Mouse (Mus musculus): Measurements from ENCODE around the gene Atp4b. TPM values are rescaled to one million over a fixed set of nuclear protein-coding genes. Genes with fewer than 3 reads are reported as not detected.

Gene Atp4b
- total and polyA plus RNA-seq, 2 experiments from 2014 or later, result not detected

GRCm38 (mm10) chr8:13430412-13430811 is 33.8 kb upstream of the Atp4b start:
- no peak overlapping the region for H3K4me2 ChIP-seq (ENCODE audit: low read depth)
- no peaks in the 10 kb centered on the region for H3K9me3 ChIP-seq (ENCODE audit: low read length)
- no peak for TF ChIP-seq CTCF (IDR thresholded peaks at IDR 0.05; ENCODE audit: low read depth)
- H3K4me3 ChIP-seq (ENCODE audit: low read depth, low read length), result no peak overlapping the region
- H3K36me3 ChIP-seq (ENCODE audit: insufficient read depth), result no peaks in the 10 kb centered on the region
- WGBS, result 58% methylated on average over 7 of the region's 7 CpGs
- H3K27me3 ChIP-seq (ENCODE audit: insufficient read depth, low read length), result peaks cover 11% of the 10 kb centered on the region; the same call in 1 of the 2 replicates
- DNase-seq (peak; percentile 39), ATAC-seq (peak; percentile 54)
- H3K4me1 ChIP-seq (ENCODE audit: insufficient read depth), result no peaks in the 10 kb centered on the region
- H3K27ac ChIP-seq (ENCODE audit: low read depth, low read length), result no peak overlapping the region
- no peak overlapping the region for H3K9ac ChIP-seq

DNA sequence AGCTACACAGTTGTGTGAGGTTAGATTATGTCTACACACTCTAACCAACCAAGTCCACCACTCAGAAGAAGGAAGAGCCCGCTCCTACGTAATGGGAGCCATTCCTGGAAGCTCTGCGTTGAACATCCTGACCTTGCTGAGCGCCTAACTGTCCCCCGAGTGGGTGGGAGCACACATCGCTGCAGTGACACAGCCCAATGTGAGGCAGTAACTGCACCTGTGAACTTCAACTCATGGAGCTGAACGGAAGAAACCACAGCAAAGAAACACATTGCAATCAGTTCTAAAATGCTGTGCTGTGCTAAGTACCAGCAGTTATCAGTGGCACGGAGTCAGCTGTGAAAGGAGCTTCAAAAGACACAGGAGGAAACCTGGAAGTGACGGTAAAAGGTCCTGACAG is 31.5 kb upstream of the Atp4b start:
- no peak for DNase-seq
- Histone ChIP-seq H3K36me3 (ENCODE audit: insufficient read depth) (no peaks in the 10 kb centered on the region), H3K9ac (no peak overlapping the region), H3K27ac (ENCODE audit: low read depth, low read length) (no peak overlapping the region), H3K4me2 (ENCODE audit: low read depth) (no peak overlapping the region), H3K4me1 (ENCODE audit: insufficient read depth) (no peaks in the 10 kb centered on the region), H3K27me3 (ENCODE audit: insufficient read depth, low read length) (no peaks in the 10 kb centered on the region), H3K4me3 (ENCODE audit: low read depth, low read length) (no peak overlapping the region), H3K9me3 (ENCODE audit: low read length) (no peaks in the 10 kb centered on the region)
- WGBS, result 86% methylated on average over 9 of the region's 9 CpGs
- TF ChIP-seq CTCF (IDR thresholded peaks at IDR 0.05; ENCODE audit: low read depth), result no peak
- no peak for ATAC-seq

DNA sequence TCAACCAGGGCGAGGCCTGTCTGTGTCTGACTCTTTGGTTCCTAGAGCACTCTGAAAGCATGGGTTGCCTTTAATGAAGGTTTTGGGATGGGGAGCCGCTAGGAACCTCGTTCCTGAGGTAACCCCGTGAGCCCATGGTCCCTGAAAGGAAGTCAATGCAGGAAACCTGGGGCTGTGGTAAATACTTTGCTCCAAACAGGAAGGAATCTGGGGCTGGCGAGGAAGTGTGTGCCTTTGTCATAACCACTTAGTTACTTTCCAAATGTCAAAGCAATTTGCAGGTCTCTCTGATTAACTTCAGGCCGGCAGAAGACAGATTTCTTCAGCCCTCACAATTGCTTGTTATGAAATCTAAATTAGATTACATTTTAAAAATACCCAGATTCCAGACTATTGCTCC is 30.7 kb upstream of the Atp4b start:
- no peaks in the 10 kb centered on the region for H3K9me3 ChIP-seq (ENCODE audit: low read length)
- no peaks in the 10 kb centered on the region for H3K27me3 ChIP-seq (ENCODE audit: insufficient read depth, low read length)
- H3K27ac ChIP-seq (ENCODE audit: low read depth, low read length), result no peak overlapping the region
- no peaks in the 10 kb centered on the region for H3K4me1 ChIP-seq (ENCODE audit: insufficient read depth)
- no peaks in the 10 kb centered on the region for H3K36me3 ChIP-seq (ENCODE audit: insufficient read depth)
- TF ChIP-seq CTCF (IDR thresholded peaks at IDR 0.05; ENCODE audit: low read depth), result no peak
- DNase-seq (no peak), ATAC-seq (no peak)
- H3K4me2 ChIP-seq (ENCODE audit: low read depth), result no peak overlapping the region
- no peak overlapping the region for H3K4me3 ChIP-seq (ENCODE audit: low read depth, low read length)
- WGBS, result 75% methylated on average over 6 of the region's 6 CpGs
- H3K9ac ChIP-seq, result no peak overlapping the region

DNA sequence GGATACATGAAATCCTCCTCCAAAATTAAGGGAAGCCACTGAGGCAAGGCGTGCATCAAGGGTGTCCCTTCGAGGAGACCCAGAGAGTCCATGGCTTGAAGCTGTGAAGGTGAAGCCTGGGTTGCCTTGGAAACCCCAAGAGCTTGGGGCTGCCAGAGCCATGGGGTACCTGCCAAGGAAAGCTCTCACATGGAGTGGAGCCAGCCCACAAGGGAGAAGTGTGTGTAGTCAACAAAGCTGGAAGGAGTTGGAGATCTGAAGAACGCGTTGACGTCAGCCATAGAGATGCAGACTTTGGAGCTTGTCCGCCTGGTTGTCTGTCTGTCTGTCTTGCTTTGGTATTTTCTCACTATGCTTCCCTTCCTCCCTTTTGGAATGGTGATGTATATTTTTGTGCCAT is 24.3 kb upstream of the Atp4b start:
- Histone ChIP-seq H3K9me3 (ENCODE audit: low read length) (no peaks in the 10 kb centered on the region), H3K9ac (no peak overlapping the region), H3K4me1 (ENCODE audit: insufficient read depth) (no peaks in the 10 kb centered on the region), H3K27ac (ENCODE audit: low read depth, low read length) (no peak overlapping the region), H3K4me3 (ENCODE audit: low read depth, low read length) (no peak overlapping the region), H3K27me3 (ENCODE audit: insufficient read depth, low read length) (no peaks in the 10 kb centered on the region), H3K36me3 (ENCODE audit: insufficient read depth) (no peaks in the 10 kb centered on the region), H3K4me2 (ENCODE audit: low read depth) (no peak overlapping the region)
- ATAC-seq (peak; percentile 62; the same call in 1 of the 2 replicates), DNase-seq (peak; percentile 41)
- TF ChIP-seq CTCF (IDR thresholded peaks at IDR 0.05; ENCODE audit: low read depth), result no peak
- 74% methylated on average over 6 of the region's 6 CpGs for WGBS

- Histone ChIP-seq H3K4me2 (ENCODE audit: low read depth) (no peak overlapping the region), H3K9ac (no peak overlapping the region), H3K27ac (ENCODE audit: low read depth, low read length) (no peak overlapping the region), H3K4me3 (ENCODE audit: low read depth, low read length) (no peak overlapping the region), H3K4me1 (ENCODE audit: insufficient read depth) (no peaks in the 10 kb centered on the region), H3K36me3 (ENCODE audit: insufficient read depth) (no peaks in the 10 kb centered on the region), H3K27me3 (ENCODE audit: insufficient read depth, low read length) (no peaks in the 10 kb centered on the region), H3K9me3 (ENCODE audit: low read length) (no peaks in the 10 kb centered on the region)
- DNase-seq (no peak), ATAC-seq (no peak)
- WGBS, result 80% methylated on average over 2 of the region's 2 CpGs
- TF ChIP-seq CTCF (IDR thresholded peaks at IDR 0.05; ENCODE audit: low read depth), result no peak
Measured at GRCm38 (mm10) chr8:13419111-13419639, 22.6 kb upstream of the Atp4b start.

- H3K9me3 ChIP-seq (ENCODE audit: low read length), result no peaks in the 10 kb centered on the region
- H3K4me1 ChIP-seq (ENCODE audit: insufficient read depth), result no peaks in the 10 kb centered on the region
- no peak overlapping the region for H3K4me3 ChIP-seq (ENCODE audit: low read depth, low read length)
- H3K4me2 ChIP-seq (ENCODE audit: low read depth), result no peak overlapping the region
- TF ChIP-seq CTCF (IDR thresholded peaks at IDR 0.05; ENCODE audit: low read depth), result no peak
- H3K27ac ChIP-seq (ENCODE audit: low read depth, low read length), result no peak overlapping the region
- DNase-seq (no peak), ATAC-seq (no peak)
- no peaks in the 10 kb centered on the region for H3K27me3 ChIP-seq (ENCODE audit: insufficient read depth, low read length)
- H3K9ac ChIP-seq, result no peak overlapping the region
- no peaks in the 10 kb centered on the region for H3K36me3 ChIP-seq (ENCODE audit: insufficient read depth)
- 75% methylated on average over 10 of the region's 10 CpGs for WGBS
Measured at GRCm38 (mm10) chr8:13415879-13416278, 19.3 kb upstream of the Atp4b start.

DNA sequence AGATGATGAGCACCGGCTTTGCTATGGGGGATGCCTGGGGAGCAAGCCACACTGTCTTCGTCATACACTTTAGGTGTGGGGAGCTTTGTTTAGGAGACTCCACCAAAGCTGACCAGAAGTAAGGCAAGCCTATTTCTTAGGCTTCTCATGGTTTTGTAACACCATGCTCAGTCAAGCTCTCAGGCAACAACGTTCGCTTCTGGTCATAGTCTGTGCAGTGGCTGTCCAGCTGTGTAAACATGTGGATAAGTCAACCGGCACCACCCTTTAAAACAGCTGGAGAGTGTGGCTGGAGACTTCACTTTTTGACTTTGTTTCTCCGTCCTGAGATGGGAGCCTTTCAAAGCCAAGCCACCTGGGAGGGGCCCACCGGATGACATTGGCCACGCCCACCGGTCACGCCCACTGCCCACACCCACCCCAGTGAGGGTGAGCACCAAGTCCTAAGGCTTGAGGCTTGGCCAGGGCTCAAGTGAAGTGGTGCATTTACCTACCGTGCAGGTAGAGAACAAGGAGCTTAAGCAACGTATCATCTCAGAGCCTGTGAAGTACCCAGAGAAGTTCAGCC is 17.3 kb upstream of the Atp4b start:
- Histone ChIP-seq H3K4me1 (ENCODE audit: insufficient read depth) (no peaks in the 10 kb centered on the region), H3K9me3 (ENCODE audit: low read length) (no peaks in the 10 kb centered on the region), H3K4me2 (ENCODE audit: low read depth) (no peak overlapping the region), H3K27ac (ENCODE audit: low read depth, low read length) (no peak overlapping the region), H3K4me3 (ENCODE audit: low read depth, low read length) (no peak overlapping the region), H3K9ac (no peak overlapping the region), H3K36me3 (ENCODE audit: insufficient read depth) (no peaks in the 10 kb centered on the region), H3K27me3 (ENCODE audit: insufficient read depth, low read length) (no peaks in the 10 kb centered on the region)
- DNase-seq (no peak), ATAC-seq (no peak)
- no peak for TF ChIP-seq CTCF (IDR thresholded peaks at IDR 0.05; ENCODE audit: low read depth)
- 58% methylated on average over 12 of the region's 12 CpGs for WGBS

Data from forebrain, postnatal 0 days (tissue).